Mouse (Mus musculus): Measurements from ENCODE around the gene Kcnj6.
"Not testable (repeated sequence)": the region's sequence is repeated elsewhere in the genome, so short reads cannot be mapped to it uniquely, and the experiment has no call there.

The Kcnj6 gene

GRCm38 (mm10) chr16:94837881-94838280, 159.6 kb downstream of the Kcnj6 start:
- no peak for TF ChIP-seq CTCF (conservative IDR thresholded peaks at IDR 0.05; ENCODE audit: low read length)
- TF ChIP-seq NANOG (IDR thresholded peaks at IDR 0.05; ENCODE audit: borderline replicate concordance, low read length): no peak
- no peak for TF ChIP-seq POU5F1 (IDR thresholded peaks at IDR 0.05; ENCODE audit: borderline replicate concordance, low read length)
- H3K36me3 ChIP-seq (ENCODE audit: insufficient read depth, low read length): no peaks in the 10 kb centered on the region
- H3K4me1 ChIP-seq (replicated peaks; ENCODE audit: low read depth, low read length): peaks cover 22% of the 10 kb centered on the region
- no peak overlapping the region for H3K4me3 ChIP-seq (replicated peaks; ENCODE audit: low read length)
- peaks cover 16% of the 10 kb centered on the region for H3K27me3 ChIP-seq (ENCODE audit: insufficient read depth, low read length)
- no peaks in the 10 kb centered on the region for H3K9me3 ChIP-seq (ENCODE audit: low read length)

GRCm38 (mm10) chr16:94834502-94834901, 163.0 kb downstream of the Kcnj6 start:
- H3K36me3 ChIP-seq (ENCODE audit: insufficient read depth, low read length): no peaks in the 10 kb centered on the region
- TF ChIP-seq POU5F1 (IDR thresholded peaks at IDR 0.05; ENCODE audit: borderline replicate concordance, low read length) (no peak), NANOG (IDR thresholded peaks at IDR 0.05; ENCODE audit: borderline replicate concordance, low read length) (no peak), CTCF (conservative IDR thresholded peaks at IDR 0.05; ENCODE audit: low read length) (no peak)
- peaks cover 11% of the 10 kb centered on the region for H3K27me3 ChIP-seq (ENCODE audit: insufficient read depth, low read length)
- H3K4me3 ChIP-seq (replicated peaks; ENCODE audit: low read length): no peak overlapping the region
- H3K9me3 ChIP-seq (ENCODE audit: low read length): no peaks in the 10 kb centered on the region
- H3K4me1 ChIP-seq (replicated peaks; ENCODE audit: low read depth, low read length): peaks cover 19% of the 10 kb centered on the region

GRCm38 (mm10) chr16:94828166-94828565, 169.3 kb downstream of the Kcnj6 start:
- no peaks in the 10 kb centered on the region for H3K36me3 ChIP-seq (ENCODE audit: insufficient read depth, low read length)
- TF ChIP-seq NANOG (IDR thresholded peaks at IDR 0.05; ENCODE audit: borderline replicate concordance, low read length) (no peak), CTCF (conservative IDR thresholded peaks at IDR 0.05; ENCODE audit: low read length) (no peak), POU5F1 (IDR thresholded peaks at IDR 0.05; ENCODE audit: borderline replicate concordance, low read length) (no peak)
- H3K9me3 ChIP-seq (ENCODE audit: low read length): no peaks in the 10 kb centered on the region
- no peaks in the 10 kb centered on the region for H3K4me1 ChIP-seq (replicated peaks; ENCODE audit: low read depth, low read length)
- H3K4me3 ChIP-seq (replicated peaks; ENCODE audit: low read length): no peak overlapping the region
- peaks cover 4% of the 10 kb centered on the region for H3K27me3 ChIP-seq (ENCODE audit: insufficient read depth, low read length)

- Histone ChIP-seq H3K4me1 (replicated peaks; ENCODE audit: low read depth, low read length) (no peaks in the 10 kb centered on the region), H3K9me3 (ENCODE audit: low read length) (no peaks in the 10 kb centered on the region), H3K4me3 (replicated peaks; ENCODE audit: low read length) (no peak overlapping the region), H3K36me3 (ENCODE audit: insufficient read depth, low read length) (no peaks in the 10 kb centered on the region), H3K27me3 (ENCODE audit: insufficient read depth, low read length) (peaks cover 4% of the 10 kb centered on the region)
- TF ChIP-seq CTCF (conservative IDR thresholded peaks at IDR 0.05; ENCODE audit: low read length) (no peak), NANOG (IDR thresholded peaks at IDR 0.05; ENCODE audit: borderline replicate concordance, low read length) (no peak)
Measured at GRCm38 (mm10) chr16:94827092-94827585, 170.4 kb downstream of the Kcnj6 start.

GRCm38 (mm10) chr16:94825274-94825673, 172.2 kb downstream of the Kcnj6 start:
- peaks cover 4% of the 10 kb centered on the region for H3K27me3 ChIP-seq (ENCODE audit: insufficient read depth, low read length)

GRCm38 (mm10) chr16:94822611-94823010, 174.9 kb downstream of the Kcnj6 start:
- no peak for TF ChIP-seq CTCF (conservative IDR thresholded peaks at IDR 0.05; ENCODE audit: low read length)
- no peak for TF ChIP-seq NANOG (IDR thresholded peaks at IDR 0.05; ENCODE audit: borderline replicate concordance, low read length)
- no peaks in the 10 kb centered on the region; the same call in 1 of the 2 replicates for H3K27me3 ChIP-seq (ENCODE audit: insufficient read depth, low read length)
- no peaks in the 10 kb centered on the region for H3K9me3 ChIP-seq (ENCODE audit: low read length)
- H3K4me1 ChIP-seq (replicated peaks; ENCODE audit: low read depth, low read length): no peaks in the 10 kb centered on the region
- H3K4me3 ChIP-seq (replicated peaks; ENCODE audit: low read length): no peak overlapping the region
- H3K36me3 ChIP-seq (ENCODE audit: insufficient read depth, low read length): no peaks in the 10 kb centered on the region

More at GRCm38 (mm10) chr16:94825274-94825673, 172.2 kb downstream of the Kcnj6 start:
- no peak for TF ChIP-seq NANOG (IDR thresholded peaks at IDR 0.05; ENCODE audit: borderline replicate concordance, low read length)
- no peak for TF ChIP-seq CTCF (conservative IDR thresholded peaks at IDR 0.05; ENCODE audit: low read length)
- TF ChIP-seq POU5F1 (IDR thresholded peaks at IDR 0.05; ENCODE audit: borderline replicate concordance, low read length): no peak
- Histone ChIP-seq H3K4me1 (replicated peaks; ENCODE audit: low read depth, low read length) (no peaks in the 10 kb centered on the region), H3K4me3 (replicated peaks; ENCODE audit: low read length) (no peak overlapping the region), H3K9me3 (ENCODE audit: low read length) (no peaks in the 10 kb centered on the region), H3K36me3 (ENCODE audit: insufficient read depth, low read length) (no peaks in the 10 kb centered on the region)

GRCm38 (mm10) chr16:94821610-94822009, 175.9 kb downstream of the Kcnj6 start:
- Histone ChIP-seq H3K9me3 (ENCODE audit: low read length) (no peaks in the 10 kb centered on the region), H3K4me3 (replicated peaks; ENCODE audit: low read length) (no peak overlapping the region), H3K4me1 (replicated peaks; ENCODE audit: low read depth, low read length) (no peaks in the 10 kb centered on the region), H3K36me3 (ENCODE audit: insufficient read depth, low read length) (no peaks in the 10 kb centered on the region), H3K27me3 (ENCODE audit: insufficient read depth, low read length) (no peaks in the 10 kb centered on the region; the same call in 1 of the 2 replicates)
- TF ChIP-seq CTCF (conservative IDR thresholded peaks at IDR 0.05; ENCODE audit: low read length) (no peak), POU5F1 (IDR thresholded peaks at IDR 0.05; ENCODE audit: borderline replicate concordance, low read length) (no peak), NANOG (IDR thresholded peaks at IDR 0.05; ENCODE audit: borderline replicate concordance, low read length) (no peak)

GRCm38 (mm10) chr16:94816391-94816790, 181.1 kb downstream of the Kcnj6 start:
- Histone ChIP-seq H3K9me3 (ENCODE audit: low read length) (peaks cover 13% of the 10 kb centered on the region), H3K36me3 (ENCODE audit: insufficient read depth, low read length) (no peaks in the 10 kb centered on the region), H3K27me3 (ENCODE audit: insufficient read depth, low read length) (no peaks in the 10 kb centered on the region; the same call in 1 of the 2 replicates), H3K4me3 (replicated peaks; ENCODE audit: low read length) (no peak overlapping the region), H3K4me1 (replicated peaks; ENCODE audit: low read depth, low read length) (no peaks in the 10 kb centered on the region)
- no peak for TF ChIP-seq POU5F1 (IDR thresholded peaks at IDR 0.05; ENCODE audit: borderline replicate concordance, low read length)
- peak; percentile 51 for TF ChIP-seq CTCF (conservative IDR thresholded peaks at IDR 0.05; ENCODE audit: low read length)

- Histone ChIP-seq H3K9me3 (ENCODE audit: low read length) (peaks cover 13% of the 10 kb centered on the region), H3K36me3 (ENCODE audit: insufficient read depth, low read length) (no peaks in the 10 kb centered on the region), H3K27me3 (ENCODE audit: insufficient read depth, low read length) (no peaks in the 10 kb centered on the region; the same call in 1 of the 2 replicates), H3K4me1 (replicated peaks; ENCODE audit: low read depth, low read length) (no peaks in the 10 kb centered on the region), H3K4me3 (replicated peaks; ENCODE audit: low read length) (no peak overlapping the region)
- no peak for TF ChIP-seq NANOG (IDR thresholded peaks at IDR 0.05; ENCODE audit: borderline replicate concordance, low read length)
Measured at GRCm38 (mm10) chr16:94815891-94816290, 181.6 kb downstream of the Kcnj6 start.

- H3K4me1 ChIP-seq (replicated peaks; ENCODE audit: low read depth, low read length); H3K36me3 ChIP-seq (ENCODE audit: insufficient read depth, low read length); H3K4me3 ChIP-seq (replicated peaks; ENCODE audit: low read length); H3K27me3 ChIP-seq (ENCODE audit: insufficient read depth, low read length): not testable (repeated sequence)
- peaks cover 13% of the 10 kb centered on the region for H3K9me3 ChIP-seq (ENCODE audit: low read length)
Measured at GRCm38 (mm10) chr16:94809286-94809685, 188.2 kb downstream of the Kcnj6 start.

All from E14TG2a.4 (cell line).